Mouse (Mus musculus) lung, embryonic 15.5 days (tissue): Measurements from ENCODE around the gene Scn2b. TPM values are rescaled to one million over a fixed set of nuclear protein-coding genes. Genes with fewer than 3 reads are reported as not detected.

Experiments
- ATAC-seq: fragments of 200-750 bp; cut with Nextera tagmentation; 2 replicates; pipeline ENCODE4 v1.8.0; 2017; ENCODE audit warnings: moderate number of reproducible peaks, borderline replicate concordance; ENCODE audit not compliant: low FRiP score, low TSS enrichment; ENCODE audit errors: extremely low read depth
- H3K27ac ChIP-seq: fragments of 300-500 bp; sonication (generic); 2 replicates; pipeline ENCODE4 v1.5.1; 2015; ENCODE audit warnings: moderate library complexity, mild to moderate bottlenecking, inconsistent platforms
- H3K27me3 ChIP-seq: fragments of 300-500 bp; sonication (generic); 2 replicates; pipeline ENCODE4 v1.6.1; 2015; ENCODE audit warnings: inconsistent platforms
- H3K36me3 ChIP-seq: fragments of 300-500 bp; sonication (generic); 2 replicates; pipeline ENCODE4 v1.6.1; 2015; ENCODE audit warnings: inconsistent platforms
- H3K4me1 ChIP-seq: fragments of 300-500 bp; sonication (generic); 2 replicates; pipeline ENCODE4 v1.6.1; 2015; ENCODE audit warnings: inconsistent platforms
- H3K4me2 ChIP-seq: fragments of 300-500 bp; sonication (generic); 2 replicates; pipeline ENCODE4 v1.6.1; 2015; ENCODE audit warnings: inconsistent platforms, mild to moderate bottlenecking, moderate library complexity
- H3K4me3 ChIP-seq: fragments of 300-500 bp; sonication (generic); 2 replicates; pipeline ENCODE4 v1.5.1; 2015; ENCODE audit warnings: mild to moderate bottlenecking, inconsistent platforms
- H3K9ac ChIP-seq: fragments of 300-500 bp; sonication (generic); 2 replicates; pipeline ENCODE4 v1.6.1; 2015; ENCODE audit warnings: inconsistent platforms
- H3K9me3 ChIP-seq: fragments of 300-500 bp; sonication (generic); 2 replicates; pipeline ENCODE4 v1.6.1; 2016; ENCODE audit warnings: inconsistent platforms
- WGBS: fragments of 180-500 bp; shearing (Covaris S2); methylation state at CpG from one replicate; pipeline ENCODE4 v1.1.7; 2015; 5-methylcytosine and 5-hydroxymethylcytosine counted together
- polyA plus RNA-seq: library from polyadenylated mRNA; unstranded; fragments of >200 nt; fragmentation: Nextera tagmentation; extraction: Ambion mirVana; gene quantifications from 2 replicates; pipeline ENCODE4 v1.2.1, GENCODE M21; 2015

Scn2b gene
- polyA plus RNA-seq, 1 experiment from 2014 or later = 4.2 TPM

- ATAC-seq = no peak
- no peak overlapping the region for H3K4me2 ChIP-seq
These were observed 25.1 kb downstream of the Scn2b start for GRCm38 (mm10) chr9:45142686-45143085.

GRCm38 (mm10) chr9:45145533-45146266 lies 28.1 kb downstream of the Scn2b start:
- Histone ChIP-seq H3K4me2 (peak overlapping the region; percentile 60), H3K4me1 (peaks cover 7% of the 10 kb centered on the region), H3K27me3 (peaks cover 85% of the 10 kb centered on the region), H3K27ac (no peak overlapping the region), H3K36me3 (no peaks in the 10 kb centered on the region), H3K9me3 (no peaks in the 10 kb centered on the region), H3K4me3 (peak overlapping the region; percentile 25), H3K9ac (no peak overlapping the region)
- 2% methylated on average over 27 of the region's 27 CpGs for WGBS
- ATAC-seq = no peak

More at GRCm38 (mm10) chr9:45142686-45143085, 25.1 kb downstream of the Scn2b start:
- WGBS = 45% methylated on average over 3 of the region's 3 CpGs
- H3K9me3 ChIP-seq = no peaks in the 10 kb centered on the region
- peaks cover 92% of the 10 kb centered on the region for H3K27me3 ChIP-seq
- peaks cover 21% of the 10 kb centered on the region for H3K4me1 ChIP-seq
- H3K9ac ChIP-seq = no peak overlapping the region
- no peaks in the 10 kb centered on the region for H3K36me3 ChIP-seq
- H3K27ac ChIP-seq = no peak overlapping the region
- no peak overlapping the region for H3K4me3 ChIP-seq

- ATAC-seq = no peak
- Histone ChIP-seq H3K9ac (no peak overlapping the region), H3K4me1 (peaks cover 7% of the 10 kb centered on the region), H3K27ac (no peak overlapping the region), H3K36me3 (no peaks in the 10 kb centered on the region), H3K27me3 (peaks cover 81% of the 10 kb centered on the region), H3K4me3 (peak overlapping the region; percentile 25), H3K4me2 (peak overlapping the region; percentile 60), H3K9me3 (no peaks in the 10 kb centered on the region)
- WGBS = 0% methylated on average over 5 of the region's 5 CpGs
These were observed 28.6 kb downstream of the Scn2b start for GRCm38 (mm10) chr9:45146267-45146597.

GRCm38 (mm10) chr9:45150933-45151332 lies 33.4 kb downstream of the Scn2b start:
- Histone ChIP-seq H3K4me1 (peaks cover 2% of the 10 kb centered on the region), H3K36me3 (no peaks in the 10 kb centered on the region), H3K27ac (no peak overlapping the region), H3K9ac (no peak overlapping the region), H3K9me3 (no peaks in the 10 kb centered on the region), H3K4me3 (no peak overlapping the region), H3K27me3 (peaks cover 43% of the 10 kb centered on the region), H3K4me2 (no peak overlapping the region)
- 25% methylated on average over 1 of the region's 1 CpGs for WGBS
- ATAC-seq = no peak

GRCm38 (mm10) chr9:45153361-45153760 lies 35.8 kb downstream of the Scn2b start:
- no peak overlapping the region for H3K27ac ChIP-seq

GRCm38 (mm10) chr9:45167903-45168302 lies 50.3 kb downstream of the Scn2b start:
- Histone ChIP-seq H3K9me3 (no peaks in the 10 kb centered on the region), H3K36me3 (no peaks in the 10 kb centered on the region), H3K27ac (no peak overlapping the region), H3K9ac (no peak overlapping the region), H3K4me1 (no peaks in the 10 kb centered on the region), H3K27me3 (no peaks in the 10 kb centered on the region), H3K4me2 (no peak overlapping the region), H3K4me3 (no peak overlapping the region)
- ATAC-seq = no peak
- 56% methylated on average over 5 of the region's 5 CpGs for WGBS

More at GRCm38 (mm10) chr9:45153361-45153760, 35.8 kb downstream of the Scn2b start:
- Histone ChIP-seq H3K4me1 (no peaks in the 10 kb centered on the region), H3K4me3 (no peak overlapping the region), H3K9ac (no peak overlapping the region), H3K27me3 (peaks cover 21% of the 10 kb centered on the region; the same call in 1 of the 2 replicates), H3K36me3 (no peaks in the 10 kb centered on the region), H3K9me3 (no peaks in the 10 kb centered on the region), H3K4me2 (no peak overlapping the region)
- ATAC-seq = no peak
- 46% methylated on average over 7 of the region's 7 CpGs for WGBS

GRCm38 (mm10) chr9:45170150-45170549 lies 52.6 kb downstream of the Scn2b start:
- Histone ChIP-seq H3K4me3 (no peak overlapping the region), H3K4me2 (no peak overlapping the region), H3K9me3 (no peaks in the 10 kb centered on the region), H3K4me1 (no peaks in the 10 kb centered on the region), H3K27me3 (no peaks in the 10 kb centered on the region), H3K36me3 (no peaks in the 10 kb centered on the region), H3K9ac (no peak overlapping the region), H3K27ac (no peak overlapping the region)
- WGBS = 90% methylated on average over 5 of the region's 5 CpGs
- ATAC-seq = no peak

GRCm38 (mm10) chr9:45171073-45171610 lies 53.6 kb downstream of the Scn2b start:
- H3K9me3 ChIP-seq = no peaks in the 10 kb centered on the region
- H3K27ac ChIP-seq = no peak overlapping the region
- ATAC-seq = no peak
- no peaks in the 10 kb centered on the region for H3K36me3 ChIP-seq
- no peak overlapping the region for H3K9ac ChIP-seq
- WGBS = 81% methylated on average over 1 of the region's 1 CpGs
- no peak overlapping the region for H3K4me3 ChIP-seq
- H3K4me2 ChIP-seq = no peak overlapping the region
- no peaks in the 10 kb centered on the region for H3K4me1 ChIP-seq
- no peaks in the 10 kb centered on the region for H3K27me3 ChIP-seq

- H3K4me3 ChIP-seq = no peak overlapping the region
- no peaks in the 10 kb centered on the region for H3K36me3 ChIP-seq
- 55% methylated on average over 3 of the region's 3 CpGs for WGBS
- no peak for ATAC-seq
- no peaks in the 10 kb centered on the region for H3K9me3 ChIP-seq
- H3K27me3 ChIP-seq = no peaks in the 10 kb centered on the region
- H3K9ac ChIP-seq = no peak overlapping the region
- no peak overlapping the region for H3K27ac ChIP-seq
- no peaks in the 10 kb centered on the region for H3K4me1 ChIP-seq
- no peak overlapping the region for H3K4me2 ChIP-seq
These were observed 55.9 kb downstream of the Scn2b start for GRCm38 (mm10) chr9:45173475-45173874.

- no peak overlapping the region for H3K27ac ChIP-seq
- H3K4me3 ChIP-seq = no peak overlapping the region
- no peaks in the 10 kb centered on the region for H3K36me3 ChIP-seq
- no peak overlapping the region for H3K4me2 ChIP-seq
- no peaks in the 10 kb centered on the region for H3K9me3 ChIP-seq
- WGBS = 85% methylated on average over 5 of the region's 5 CpGs
- no peaks in the 10 kb centered on the region for H3K4me1 ChIP-seq
- no peaks in the 10 kb centered on the region for H3K27me3 ChIP-seq
- ATAC-seq = no peak
- no peak overlapping the region for H3K9ac ChIP-seq
These were observed 61.7 kb downstream of the Scn2b start for GRCm38 (mm10) chr9:45179282-45179681.
